Mouse (Mus musculus) cortical plate, adult 2 months (tissue): Measurements from ENCODE around the gene Map4k1. TPM values are rescaled to one million over a fixed set of nuclear protein-coding genes. Genes with fewer than 3 reads are reported as not detected.

Experiments
- H3K27ac ChIP-seq: fragments of 200-500 bp; 2 replicates; pipeline ENCODE4 v1.5.1; 2012; ENCODE audit warnings: low read length, control low read depth, inconsistent platforms; ENCODE audit not compliant: insufficient read depth
- H3K4me1 ChIP-seq: fragments of 200-500 bp; 2 replicates; pipeline ENCODE4 v1.6.1; 2011; ENCODE audit warnings: low read length; ENCODE audit not compliant: control insufficient read depth, insufficient read depth
- H3K4me3 ChIP-seq: fragments of 200-500 bp; 2 replicates; pipeline ENCODE4 v1.5.1; 2011; ENCODE audit warnings: mild to moderate bottlenecking, low read length, control low read depth; ENCODE audit not compliant: insufficient read depth
- CTCF ChIP-seq: fragments of 200-500 bp; IDR thresholded peaks from 2 replicates; pipeline ENCODE4 v1.5.1; 2011; ENCODE audit warnings: mild to moderate bottlenecking, control low read depth, low read length; ENCODE audit not compliant: insufficient read depth; ENCODE audit errors: extremely low read depth
- POLR2A ChIP-seq: fragments of 200-500 bp; IDR thresholded peaks from 2 replicates; pipeline ENCODE4 v1.6.1; 2011; ENCODE audit warnings: mild to moderate bottlenecking, low read length, control low read depth; ENCODE audit not compliant: insufficient read depth; ENCODE audit errors: extremely low read depth
- polyA plus RNA-seq: library from polyadenylated mRNA; depleted of rRNA; stranded (reverse); fragments of >200 nt; gene quantifications from 2 replicates; pipeline ENCODE4 v1.2.3, GENCODE M21; 2012; rRNA removed

The Map4k1 gene
- polyA plus RNA-seq, result 2.2 and 2.8 TPM in 2 replicates

DNA sequence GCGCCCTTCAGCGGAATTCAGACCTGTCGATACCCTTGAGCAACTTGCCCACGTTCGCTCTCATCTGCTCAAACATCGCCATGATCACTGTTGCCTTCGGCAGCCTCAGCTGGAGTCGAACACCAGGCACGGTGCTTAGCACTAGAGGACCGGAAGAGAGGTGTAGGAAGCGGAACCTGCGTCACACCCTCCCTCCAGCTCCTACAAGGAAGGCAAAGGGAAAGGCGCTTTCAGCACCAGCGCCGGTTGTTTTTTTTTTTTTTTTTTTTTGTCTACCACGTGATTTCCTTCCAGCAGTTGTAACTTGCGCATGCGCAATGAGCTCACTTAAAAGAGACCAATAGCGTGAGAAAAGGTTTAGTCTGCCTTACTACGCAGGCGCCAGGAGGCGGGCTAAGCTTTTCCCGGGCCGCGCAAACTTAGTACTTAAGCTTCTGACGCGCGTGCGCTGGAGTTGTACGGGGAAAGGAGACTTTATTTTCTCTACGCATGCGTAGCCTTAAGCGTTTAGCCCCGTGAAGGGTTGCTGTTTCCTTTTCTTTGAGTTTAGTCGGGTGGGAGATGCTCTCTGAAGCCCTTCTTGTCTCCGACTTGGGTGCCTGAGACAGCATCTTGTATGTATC, at the start of gene Map4k1, which contains the start of gene Eif3k:
Gene Map4k1 (plus strand): TSS at position 400 of the 623 bp plus-strand sequence.
Gene Eif3k (minus strand): TSS at position 214 of the 623 bp plus-strand sequence.
- TF ChIP-seq POLR2A (peak; percentile 89), CTCF (no peak)

DNA sequence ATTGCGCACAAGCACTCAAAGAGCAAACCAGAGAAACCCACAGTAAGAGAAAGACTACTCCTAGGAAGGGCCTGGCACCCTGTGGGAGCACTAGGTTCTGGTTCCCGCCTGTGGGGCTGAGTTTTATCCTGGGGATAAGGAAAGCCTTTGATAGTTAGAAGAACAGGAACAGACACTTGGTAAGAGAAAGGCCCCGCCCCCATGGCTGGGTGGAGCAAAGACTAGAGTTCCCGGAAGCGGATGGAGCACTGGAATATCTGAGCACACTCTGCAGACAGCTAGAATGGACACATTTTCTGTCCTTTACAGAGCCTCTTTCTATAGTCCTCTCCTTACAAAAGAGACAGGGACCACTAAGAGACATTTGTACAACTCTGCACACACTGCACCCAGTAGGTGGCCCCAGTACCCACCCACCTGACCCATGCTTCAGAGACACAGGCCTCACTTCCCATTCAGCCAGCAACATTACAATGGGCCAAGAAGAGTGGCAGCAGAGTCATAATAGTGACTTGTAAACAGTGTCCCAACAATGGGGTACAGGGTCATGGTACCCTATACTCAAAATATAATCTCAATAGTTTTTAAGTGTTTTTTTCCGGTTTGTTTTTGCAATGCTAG, 49.3 kb upstream of the Map4k1 start:
- Histone ChIP-seq H3K4me1 (peaks cover 21% of the 10 kb centered on the region), H3K4me3 (no peak overlapping the region), H3K27ac (no peak overlapping the region)
- TF ChIP-seq CTCF (no peak), POLR2A (no peak)

More for the DNA sequence above, at the start of gene Map4k1, which contains the start of gene Eif3k:
- H3K4me3 ChIP-seq, result peak within 1 kb of the TSS; percentile 64
- peaks cover 4% of the 10 kb centered on the region for H3K4me1 ChIP-seq
- 0 out of 2 replicates have a peak within 1 kb of the TSS, but pooled peaks have one; percentile 0 for H3K27ac ChIP-seq

DNA sequence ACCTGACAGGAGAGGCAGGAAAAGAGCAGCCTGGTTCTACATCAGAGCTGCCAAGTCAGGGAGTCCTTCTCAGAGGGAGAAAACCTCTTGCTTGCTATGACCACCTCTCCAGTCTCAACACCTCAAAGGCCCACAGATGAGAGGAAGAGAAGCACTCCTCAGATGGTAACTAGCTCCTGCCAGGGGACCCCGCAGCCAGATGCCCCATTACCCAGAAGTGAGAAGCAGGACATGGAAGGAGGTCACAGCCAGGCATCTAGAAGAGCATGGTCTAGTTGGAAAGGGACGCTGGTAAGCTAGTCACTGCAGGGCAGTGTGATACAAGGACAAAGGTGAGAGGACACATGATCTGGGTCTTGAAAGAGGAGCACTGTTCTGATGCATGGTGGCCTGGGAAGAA, 48.0 kb upstream of the Map4k1 start:
- TF ChIP-seq CTCF, result no peak
- TF ChIP-seq POLR2A, result no peak
- no peak overlapping the region for H3K4me3 ChIP-seq
- peaks cover 21% of the 10 kb centered on the region for H3K4me1 ChIP-seq
- no peak overlapping the region for H3K27ac ChIP-seq

DNA sequence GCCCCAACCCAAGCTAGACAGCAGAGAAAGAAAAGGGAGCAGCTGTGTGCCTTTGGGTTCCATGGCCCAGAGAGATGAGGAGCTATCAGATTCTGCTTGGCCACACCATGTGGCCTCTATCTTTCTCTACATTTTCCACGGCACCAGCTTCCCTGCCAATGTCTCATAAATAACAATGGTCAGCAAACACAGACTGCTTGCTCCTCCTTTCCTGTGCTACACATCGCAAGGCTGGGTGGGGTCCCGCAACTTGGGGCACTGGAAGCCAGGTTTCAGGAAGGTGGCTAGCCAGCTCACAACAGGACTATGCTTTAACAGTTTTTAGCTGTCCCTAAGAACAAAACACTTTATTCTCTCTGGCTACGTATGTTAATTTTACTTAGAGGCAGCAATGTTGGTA, 45.1 kb upstream of the Map4k1 start:
- TF ChIP-seq CTCF (no peak), POLR2A (no peak)
- peaks cover 23% of the 10 kb centered on the region for H3K4me1 ChIP-seq
- no peak overlapping the region for H3K4me3 ChIP-seq
- H3K27ac ChIP-seq, result peak overlapping the region; percentile 55

DNA sequence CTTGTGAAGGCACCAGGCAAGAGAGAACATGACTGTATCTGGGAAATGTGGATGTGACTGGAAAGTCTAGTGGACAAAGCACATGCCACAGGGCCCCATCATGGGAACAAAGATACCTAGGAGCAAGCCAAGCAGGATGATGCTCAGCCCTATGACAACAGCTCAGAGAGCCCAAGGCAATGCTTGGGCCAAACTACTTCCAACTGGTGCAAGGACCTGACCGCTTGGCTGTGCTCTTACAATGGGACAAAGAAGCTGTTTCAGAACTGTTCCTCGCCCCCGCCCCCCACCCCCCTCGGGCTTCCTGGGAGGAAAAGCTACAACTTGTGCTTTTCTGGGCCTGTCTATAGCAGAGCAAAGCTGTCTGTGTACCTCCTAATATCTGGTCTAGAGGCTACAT, 43.2 kb upstream of the Map4k1 start:
- no peak for TF ChIP-seq CTCF
- no peak for TF ChIP-seq POLR2A
- H3K4me3 ChIP-seq, result no peak overlapping the region
- H3K27ac ChIP-seq, result peak overlapping the region; percentile 60; the same call in 1 of the 2 replicates
- peaks cover 28% of the 10 kb centered on the region for H3K4me1 ChIP-seq

DNA sequence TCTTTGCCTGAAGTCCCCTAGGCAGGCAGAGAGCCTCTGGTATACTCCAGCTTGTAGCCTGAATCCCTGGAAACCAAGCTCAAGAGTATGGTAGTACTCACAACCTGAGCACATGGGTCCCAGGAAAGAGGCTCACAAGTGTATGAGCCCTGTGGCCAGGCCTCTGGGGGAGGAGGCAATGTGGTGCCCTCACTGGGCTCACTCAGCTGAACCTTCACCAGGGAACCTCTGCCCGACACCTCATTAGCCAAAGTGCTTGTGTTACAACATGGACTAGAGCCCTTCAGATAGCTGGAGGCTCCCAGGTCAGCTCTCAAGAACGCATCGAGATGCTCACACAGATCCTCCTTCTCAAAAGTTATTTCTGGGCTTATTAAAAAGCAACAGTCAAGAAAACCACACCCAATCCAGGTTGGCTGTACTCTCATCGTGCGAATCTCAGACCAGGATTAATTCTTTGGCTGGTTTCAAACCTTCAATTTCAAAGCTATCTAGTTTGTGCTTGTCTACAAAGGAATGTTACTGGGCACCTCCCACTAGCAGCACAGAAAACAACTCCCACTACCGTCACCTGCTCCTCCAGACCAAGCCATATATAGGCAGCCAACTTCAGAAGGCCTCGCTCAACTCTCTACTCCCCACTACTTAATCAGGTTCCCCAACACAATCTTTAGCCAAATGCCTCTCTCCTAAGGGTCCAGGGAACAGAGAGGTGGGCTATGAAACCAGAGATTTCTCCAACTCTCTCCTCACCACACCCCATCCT, 42.2 kb upstream of the Map4k1 start:
- no peak for TF ChIP-seq CTCF
- TF ChIP-seq POLR2A, result no peak
- Histone ChIP-seq H3K27ac (0 out of 2 replicates have a peak overlapping the region, but pooled peaks have one; percentile 40), H3K4me3 (no peak overlapping the region), H3K4me1 (peaks cover 30% of the 10 kb centered on the region)

DNA sequence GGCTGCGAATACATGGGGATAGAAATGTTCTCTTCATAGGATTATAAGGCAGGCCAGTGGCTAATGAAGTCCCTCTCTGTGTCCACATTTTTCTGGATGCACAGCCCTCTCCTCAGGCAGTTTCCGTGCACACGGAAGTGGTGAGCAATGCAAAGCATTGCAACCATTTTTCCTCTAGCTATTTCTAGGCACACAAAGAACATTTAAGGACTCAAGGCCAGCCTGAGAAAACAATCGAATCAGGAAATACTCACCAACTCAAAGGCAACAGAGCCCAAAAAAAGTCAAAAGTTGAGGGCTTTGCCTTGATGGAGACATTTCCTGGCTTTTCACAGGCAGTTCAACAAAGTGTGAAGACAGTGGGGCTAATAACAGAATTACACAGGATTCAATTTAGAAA, 40.7 kb upstream of the Map4k1 start:
- TF ChIP-seq POLR2A, result no peak
- no peak for TF ChIP-seq CTCF
- Histone ChIP-seq H3K4me3 (no peak overlapping the region), H3K4me1 (peaks cover 31% of the 10 kb centered on the region), H3K27ac (peak overlapping the region; percentile 45)

DNA sequence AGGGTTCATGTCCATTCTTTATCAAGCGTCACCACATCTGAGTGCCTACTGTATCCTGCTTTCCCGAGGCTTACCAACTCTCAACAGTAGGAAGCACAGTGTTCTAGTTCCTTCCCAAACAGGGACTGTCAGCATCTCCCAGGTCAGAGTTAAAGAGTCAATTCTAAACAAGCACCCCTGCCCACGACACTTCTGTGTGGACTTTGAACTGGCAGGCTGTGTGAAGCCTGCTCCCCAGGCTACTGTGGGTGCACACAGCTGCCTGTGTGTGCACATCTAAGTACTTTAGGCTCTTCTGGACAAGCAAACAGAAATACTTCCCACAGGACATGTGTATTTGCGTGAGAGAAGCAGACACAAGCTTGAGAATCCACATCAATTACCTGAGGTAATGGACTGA, 40.3 kb upstream of the Map4k1 start:
- Histone ChIP-seq H3K27ac (peak overlapping the region; percentile 45), H3K4me1 (peaks cover 31% of the 10 kb centered on the region), H3K4me3 (no peak overlapping the region)
- TF ChIP-seq CTCF (no peak), POLR2A (no peak)

DNA sequence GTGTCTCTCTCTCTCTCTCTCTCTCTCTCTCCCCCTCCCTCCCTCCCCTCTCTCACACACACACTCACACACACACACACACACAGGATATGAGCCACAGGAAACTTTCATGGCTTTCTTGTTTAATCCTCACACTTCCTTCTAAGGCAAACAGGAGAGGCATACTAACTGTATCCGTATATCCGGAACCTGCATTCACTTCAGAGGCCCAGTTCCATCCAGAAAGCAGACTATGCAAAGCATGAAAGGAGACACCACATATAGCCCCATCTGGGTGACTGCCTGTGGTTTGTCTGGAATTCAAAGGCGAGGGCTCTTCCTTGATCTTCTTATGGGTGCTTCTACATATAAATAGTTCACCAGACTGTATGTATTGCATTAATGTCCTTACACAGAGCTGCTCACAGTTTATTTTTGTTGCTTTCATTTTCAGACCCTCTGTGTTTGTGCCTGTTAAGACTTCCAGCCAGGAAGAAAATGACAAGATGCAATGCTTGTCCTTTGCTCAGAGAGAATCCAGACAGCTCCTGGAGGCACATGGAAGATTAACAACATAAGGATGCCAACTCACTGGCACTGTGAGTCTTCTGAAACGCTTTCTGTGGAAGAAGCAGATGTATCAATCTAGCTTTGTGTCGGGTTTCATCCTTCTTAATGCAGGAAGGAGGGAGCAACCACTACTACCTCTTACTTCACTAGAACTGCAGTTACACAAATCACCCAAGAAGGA, 38.2 kb upstream of the Map4k1 start:
- Histone ChIP-seq H3K27ac (no peak overlapping the region), H3K4me1 (peaks cover 28% of the 10 kb centered on the region), H3K4me3 (no peak overlapping the region)
- TF ChIP-seq POLR2A (no peak), CTCF (no peak)
